Mouse (Mus musculus): Measurements from ENCODE around the gene Ccdc3.

GRCm38 (mm10) chr2:5192156-5192555 lies 54.6 kb downstream of the Ccdc3 start:
- no peak for TF ChIP-seq CTCF (IDR thresholded peaks at IDR 0.05; ENCODE audit: borderline replicate concordance, insufficient read depth, low read length)
- TF ChIP-seq POLR2A (IDR thresholded peaks at IDR 0.05; ENCODE audit: low read depth, low read length): no peak

All from embryonic fibroblast, embryonic 13.5 days (primary cell).